Mouse (Mus musculus) neural tube, embryonic 15.5 days (tissue): ENCODE results near the gene Krtap2-4. TPM values are rescaled to one million over a fixed set of nuclear protein-coding genes. Genes with fewer than 3 reads are reported as not detected.
"Not testable (repeated sequence)": the region's sequence is repeated elsewhere in the genome, so short reads cannot be mapped to it uniquely, and the experiment has no call there.

Experiments used
- ATAC-seq: fragments of 200-750 bp; cut with Nextera tagmentation; 2 replicates; pipeline ENCODE4 v1.8.0; 2017; ENCODE audit warnings: mild to moderate bottlenecking, moderate TSS enrichment, moderate library complexity; ENCODE audit not compliant: low FRiP score
- H3K27ac ChIP-seq: fragments of 300-500 bp; sonication (generic); replicated peaks from 2 replicates; pipeline ENCODE4 v1.5.1; 2015; ENCODE audit warnings: mild to moderate bottlenecking, inconsistent platforms
- H3K27me3 ChIP-seq: fragments of 300-500 bp; sonication (generic); replicated peaks from 2 replicates; pipeline ENCODE4 v1.6.1; 2015; ENCODE audit warnings: inconsistent platforms
- H3K36me3 ChIP-seq: fragments of 300-500 bp; sonication (generic); 2 replicates; pipeline ENCODE4 v1.6.1; 2015; ENCODE audit warnings: inconsistent platforms
- H3K4me1 ChIP-seq: fragments of 300-500 bp; sonication (generic); 2 replicates; pipeline ENCODE4 v1.6.1; 2015; ENCODE audit warnings: inconsistent platforms
- H3K4me2 ChIP-seq: fragments of 300-500 bp; sonication (generic); 2 replicates; pipeline ENCODE4 v1.6.1; 2015; ENCODE audit warnings: inconsistent platforms, mild to moderate bottlenecking, moderate library complexity
- H3K4me3 ChIP-seq: fragments of 300-500 bp; sonication (generic); replicated peaks from 2 replicates; pipeline ENCODE4 v1.5.1; 2015; ENCODE audit warnings: mild to moderate bottlenecking, inconsistent platforms
- H3K9ac ChIP-seq: fragments of 300-500 bp; sonication (generic); replicated peaks from 2 replicates; pipeline ENCODE4 v1.6.1; 2015; ENCODE audit warnings: mild to moderate bottlenecking, inconsistent platforms
- H3K9me3 ChIP-seq: fragments of 300-500 bp; sonication (generic); replicated peaks from 2 replicates; pipeline ENCODE4 v1.6.1; 2016; ENCODE audit warnings: inconsistent platforms
- WGBS: fragments of 180-500 bp; shearing (Covaris S2); methylation state at CpG from one replicate; pipeline ENCODE4 v1.1.7; 2015; ENCODE audit warnings: mixed read lengths; 5-methylcytosine and 5-hydroxymethylcytosine counted together
- polyA plus RNA-seq: library from polyadenylated mRNA; unstranded; fragments of >200 nt; fragmentation: Nextera tagmentation; extraction: Ambion mirVana; gene quantifications from 2 replicates; pipeline ENCODE4 v1.2.1, GENCODE M21; 2015

Krtap2-4 gene
- polyA plus RNA-seq = not detected in 2 replicates

DNA sequence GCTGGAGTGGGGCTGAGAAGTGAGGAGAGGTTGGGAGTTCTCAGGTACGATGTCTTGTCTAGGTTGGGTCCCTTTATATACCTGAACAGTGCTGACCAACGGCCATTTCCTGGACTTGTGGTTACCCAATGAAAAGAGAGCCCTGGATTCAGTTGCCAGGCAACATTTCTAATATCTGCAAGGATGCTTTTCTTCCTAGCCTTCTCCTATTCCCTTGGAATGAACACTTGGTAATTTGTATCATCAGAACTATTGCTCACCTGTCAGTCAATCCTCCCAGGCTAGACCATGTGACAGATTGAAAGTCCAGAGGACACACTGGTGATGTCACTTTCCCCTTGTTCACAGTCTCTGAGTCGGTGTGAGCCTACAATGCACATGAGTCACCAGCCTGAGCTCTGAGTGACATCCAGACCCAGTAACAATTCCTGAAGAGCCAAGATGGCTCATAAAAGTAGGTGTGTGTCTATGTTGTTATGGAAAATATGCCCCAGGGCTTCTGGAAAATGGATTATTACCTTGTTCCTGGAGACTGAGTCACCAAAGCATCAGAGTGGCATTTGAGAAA lies at the start of gene Krtap2-4:
Gene Krtap2-4, minus strand, starts transcription at position 51 of the 568 bp plus-strand sequence.
- Histone ChIP-seq H3K27me3 (no peaks in the 10 kb centered on the region), H3K4me2 (no peak within 1 kb of the TSS), H3K36me3 (no peaks in the 10 kb centered on the region), H3K27ac (no peak within 1 kb of the TSS), H3K4me3 (no peak within 1 kb of the TSS), H3K9me3 (no peaks in the 10 kb centered on the region), H3K9ac (no peak within 1 kb of the TSS), H3K4me1 (no peaks in the 10 kb centered on the region)
- 76% methylated on average over 3 of the region's 3 CpGs for WGBS
- ATAC-seq = no peak

DNA sequence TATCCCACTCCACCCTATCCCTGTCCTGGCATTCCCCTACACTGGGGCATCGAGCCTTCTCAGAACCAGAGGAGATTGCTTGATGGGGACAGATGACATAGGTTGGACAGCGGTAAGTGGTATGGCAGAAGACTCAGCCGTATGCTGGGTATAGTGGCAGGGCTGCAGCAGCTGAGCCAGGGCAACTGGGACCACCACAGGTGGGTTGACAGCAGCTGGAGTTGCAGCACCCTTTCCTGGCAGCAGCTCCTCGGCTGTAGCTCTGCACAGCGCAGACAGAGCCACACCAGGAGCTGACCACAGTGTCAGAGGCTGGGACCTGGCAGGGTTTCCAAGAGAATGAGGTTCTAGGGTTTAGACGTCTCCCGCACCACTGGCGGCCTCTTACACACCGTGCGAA lies 48.2 kb upstream of the Krtap2-4 start:
- no peak overlapping the region for H3K9ac ChIP-seq
- H3K4me1 ChIP-seq = no peaks in the 10 kb centered on the region
- 90% methylated on average over 10 of the region's 10 CpGs for WGBS
- no peaks in the 10 kb centered on the region for H3K9me3 ChIP-seq
- H3K27me3 ChIP-seq = no peaks in the 10 kb centered on the region
- no peak overlapping the region for H3K4me3 ChIP-seq
- H3K36me3 ChIP-seq = no peaks in the 10 kb centered on the region
- ATAC-seq = no peak
- no peak overlapping the region for H3K4me2 ChIP-seq
- no peak overlapping the region for H3K27ac ChIP-seq

DNA sequence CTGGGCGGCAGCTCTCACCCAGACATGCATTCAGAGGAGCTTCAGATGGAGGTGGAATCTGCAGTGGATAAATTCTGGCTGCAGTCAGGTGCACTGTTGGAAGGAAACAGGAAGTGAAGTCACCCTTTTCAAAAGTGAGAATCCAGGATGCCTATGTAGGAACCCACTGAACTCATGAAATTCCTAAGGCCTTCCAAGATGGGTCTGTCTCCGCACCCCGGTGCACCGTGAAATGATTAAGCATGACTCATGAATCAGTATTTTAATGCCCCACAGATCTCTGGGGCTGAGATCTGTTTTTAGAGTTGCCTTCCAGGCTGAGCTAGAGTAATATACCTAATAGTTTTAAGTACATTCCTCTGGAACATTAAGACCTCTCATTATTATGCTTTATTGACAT lies 44.6 kb upstream of the Krtap2-4 start:
- Histone ChIP-seq H3K9me3 (no peaks in the 10 kb centered on the region), H3K4me3 (no peak overlapping the region), H3K4me1 (no peaks in the 10 kb centered on the region), H3K27me3 (no peaks in the 10 kb centered on the region), H3K4me2 (no peak overlapping the region), H3K36me3 (no peaks in the 10 kb centered on the region), H3K9ac (no peak overlapping the region), H3K27ac (no peak overlapping the region)
- no peak for ATAC-seq
- 79% methylated on average over 4 of the region's 4 CpGs for WGBS

DNA sequence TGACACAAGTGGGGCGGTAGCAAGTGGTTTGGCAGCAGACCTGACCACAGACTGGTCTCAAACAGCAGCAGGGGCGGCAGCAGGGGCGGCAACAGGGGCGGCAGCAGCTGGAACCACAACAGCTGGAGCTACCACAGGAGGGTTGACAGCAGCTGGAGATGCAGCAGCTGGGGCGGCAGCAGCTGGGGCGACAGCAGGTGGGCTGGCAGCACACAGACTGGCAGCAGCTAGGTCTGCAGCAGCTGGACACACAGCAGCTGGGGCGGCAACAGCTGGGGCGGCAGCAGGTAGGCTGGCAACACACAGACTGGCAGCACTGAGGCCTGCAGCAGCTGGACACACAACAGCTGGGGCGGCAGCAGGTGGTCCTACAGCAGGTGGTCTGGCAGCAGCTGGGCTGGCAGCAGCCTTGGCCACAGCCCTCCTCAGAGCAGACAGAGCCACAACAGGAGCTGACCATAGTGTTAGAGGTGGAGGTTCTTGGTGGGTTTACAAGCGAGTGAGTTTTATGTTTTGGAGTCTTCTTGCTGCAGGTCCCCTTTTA lies 43.9 kb upstream of the Krtap2-4 start, which contains the start of gene Gm11563:
Gene Gm11563, minus strand, starts transcription at position 494 of the 544 bp plus-strand sequence.
- H3K9ac ChIP-seq, H3K9me3 ChIP-seq, H3K4me3 ChIP-seq, H3K36me3 ChIP-seq, H3K4me2 ChIP-seq, H3K4me1 ChIP-seq, ATAC-seq, H3K27me3 ChIP-seq, H3K27ac ChIP-seq: not testable (repeated sequence)
- WGBS = 73% methylated on average over 10 of the region's 10 CpGs

DNA sequence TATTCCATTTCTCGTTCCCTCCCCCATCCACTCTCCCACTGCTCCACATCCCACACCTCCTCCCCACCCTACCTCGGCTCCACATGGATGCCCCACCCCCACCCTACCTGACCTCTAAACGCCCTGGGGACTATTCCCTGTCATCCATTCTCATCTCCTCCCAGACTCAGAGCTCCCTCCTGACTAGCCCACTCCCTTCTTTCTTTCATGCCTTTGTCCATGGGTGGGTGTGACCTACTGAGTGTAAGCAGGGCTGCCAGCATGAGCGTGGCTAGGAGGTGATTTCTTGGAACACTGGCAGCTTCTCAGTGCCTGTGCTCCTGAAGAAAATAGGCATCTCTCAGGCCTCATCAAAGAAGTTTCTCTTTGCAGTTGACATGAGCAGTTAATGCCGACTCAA lies 42.4 kb upstream of the Krtap2-4 start:
- Histone ChIP-seq H3K4me3 (no peak overlapping the region), H3K27me3 (no peaks in the 10 kb centered on the region)
- WGBS = 44% methylated on average over 5 of the region's 5 CpGs

DNA sequence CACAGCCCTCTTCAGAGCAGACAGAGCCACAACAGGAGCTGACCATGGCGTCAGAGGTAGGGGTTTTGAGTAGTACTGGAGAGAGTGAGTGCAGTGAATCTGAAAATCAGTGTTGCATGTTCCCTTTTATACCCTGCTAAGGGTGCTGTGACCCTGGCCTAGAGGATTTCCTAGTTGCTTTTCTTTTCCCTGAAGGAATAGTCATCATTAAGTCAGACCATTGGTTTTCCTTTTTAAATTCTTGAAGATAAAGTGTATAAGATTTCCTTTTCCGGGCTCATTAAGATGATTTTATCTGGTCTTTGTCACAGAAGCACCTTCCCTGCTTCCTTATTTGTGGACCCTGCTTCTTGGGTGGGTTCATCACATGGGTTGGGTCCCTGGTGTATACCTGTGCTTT lies 35.5 kb upstream of the Krtap2-4 start, which contains the start of gene Gm11555:
Gene Gm11555, minus strand, starts transcription at position 101 of the 400 bp plus-strand sequence.
- Histone ChIP-seq H3K9ac (no peak within 1 kb of the TSS), H3K9me3 (no peaks in the 10 kb centered on the region), H3K27ac (no peak within 1 kb of the TSS), H3K4me2 (no peak within 1 kb of the TSS), H3K36me3 (no peaks in the 10 kb centered on the region), H3K4me3 (no peak within 1 kb of the TSS), H3K4me1 (no peaks in the 10 kb centered on the region), H3K27me3 (no peaks in the 10 kb centered on the region)
- WGBS = 91% methylated on average over 2 of the region's 2 CpGs
- ATAC-seq = no peak

More for the DNA sequence above, 42.4 kb upstream of the Krtap2-4 start:
- no peak for ATAC-seq
- no peak overlapping the region for H3K9ac ChIP-seq
- no peaks in the 10 kb centered on the region for H3K36me3 ChIP-seq
- no peak overlapping the region for H3K27ac ChIP-seq
- H3K4me1 ChIP-seq = no peaks in the 10 kb centered on the region
- H3K4me2 ChIP-seq = no peak overlapping the region
- H3K9me3 ChIP-seq = no peaks in the 10 kb centered on the region

DNA sequence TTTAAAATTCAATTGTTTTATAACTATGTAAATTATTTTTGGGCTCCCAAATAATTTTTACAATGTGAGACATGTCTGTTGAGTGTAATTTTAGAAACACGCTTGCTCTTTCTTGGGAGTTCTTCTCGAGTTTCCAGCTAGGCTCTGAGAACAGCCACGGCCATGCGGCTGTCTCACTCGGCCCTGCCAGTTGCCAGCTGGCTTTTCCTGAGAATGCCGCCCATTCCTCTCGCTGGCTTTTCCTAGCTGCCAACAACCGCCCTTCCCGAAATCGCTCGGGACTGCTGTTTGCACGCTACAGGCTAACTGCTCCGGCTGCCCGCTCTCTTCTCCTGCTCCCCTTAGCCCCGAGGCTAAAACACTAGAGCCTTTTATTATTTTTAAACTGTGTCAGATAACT lies 31.8 kb upstream of the Krtap2-4 start:
- Histone ChIP-seq H3K4me2 (no peak overlapping the region), H3K9me3 (no peaks in the 10 kb centered on the region), H3K4me3 (no peak overlapping the region), H3K4me1 (no peaks in the 10 kb centered on the region), H3K27ac (no peak overlapping the region), H3K36me3 (no peaks in the 10 kb centered on the region), H3K27me3 (no peaks in the 10 kb centered on the region), H3K9ac (no peak overlapping the region)
- WGBS = 90% methylated on average over 15 of the region's 15 CpGs
- no peak for ATAC-seq

DNA sequence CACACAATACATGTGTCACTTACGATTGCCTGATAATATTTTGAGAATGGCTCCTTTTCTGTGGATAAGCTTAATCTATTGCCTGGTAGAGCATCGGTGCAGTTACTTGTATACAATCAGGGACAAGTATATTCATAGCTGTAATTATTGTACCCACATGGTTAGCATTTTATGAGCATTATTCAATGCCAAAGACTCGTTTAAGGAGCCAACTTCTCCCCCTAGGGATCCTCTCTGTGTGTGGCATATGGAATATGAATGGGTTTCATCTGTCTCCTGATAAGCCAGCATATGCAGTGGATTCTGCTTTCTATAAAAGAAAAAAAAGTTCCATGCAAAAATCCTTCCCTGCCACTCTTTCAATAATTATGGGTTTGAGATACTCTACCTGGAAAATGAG lies 29.7 kb upstream of the Krtap2-4 start:
- Histone ChIP-seq H3K36me3 (no peaks in the 10 kb centered on the region), H3K4me1 (no peaks in the 10 kb centered on the region), H3K4me2 (no peak overlapping the region), H3K9ac (no peak overlapping the region), H3K4me3 (no peak overlapping the region), H3K27me3 (no peaks in the 10 kb centered on the region), H3K9me3 (no peaks in the 10 kb centered on the region), H3K27ac (no peak overlapping the region)
- ATAC-seq = no peak
- WGBS = 44% methylated on average over 3 of the region's 3 CpGs

DNA sequence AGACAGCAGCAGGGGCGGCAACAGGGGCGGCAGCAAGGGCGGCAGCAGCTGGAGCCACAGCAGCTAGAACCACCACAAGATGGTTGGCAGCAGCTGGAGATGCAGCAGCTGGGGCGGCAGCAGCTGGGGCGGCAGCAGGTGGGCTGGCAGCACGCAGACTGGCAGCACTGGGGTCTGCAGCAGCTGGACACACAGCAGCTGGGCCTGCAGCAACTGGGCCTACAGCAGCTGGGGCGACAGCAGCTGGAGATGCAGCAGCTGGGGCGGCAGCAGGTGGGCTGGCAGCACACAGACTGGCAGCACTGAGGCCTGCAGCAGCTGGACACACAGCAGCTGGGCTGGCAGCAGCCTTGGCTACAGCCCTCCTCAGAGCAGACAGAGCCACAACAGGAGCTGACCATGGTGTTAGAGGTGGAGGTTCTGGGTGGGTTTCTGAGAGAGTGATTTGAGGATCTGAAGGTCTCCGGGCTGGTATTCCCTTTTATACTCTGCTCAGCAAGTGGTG lies 29.0 kb upstream of the Krtap2-4 start, which contains the start of gene Krtap4-7:
Gene Krtap4-7, minus strand, starts transcription at position 455 of the 505 bp plus-strand sequence.
- H3K4me2 ChIP-seq, H3K9me3 ChIP-seq, H3K36me3 ChIP-seq, H3K27me3 ChIP-seq, ATAC-seq, H3K9ac ChIP-seq, H3K4me1 ChIP-seq, H3K4me3 ChIP-seq, H3K27ac ChIP-seq: not testable (repeated sequence)
- WGBS = 81% methylated on average over 9 of the region's 9 CpGs

DNA sequence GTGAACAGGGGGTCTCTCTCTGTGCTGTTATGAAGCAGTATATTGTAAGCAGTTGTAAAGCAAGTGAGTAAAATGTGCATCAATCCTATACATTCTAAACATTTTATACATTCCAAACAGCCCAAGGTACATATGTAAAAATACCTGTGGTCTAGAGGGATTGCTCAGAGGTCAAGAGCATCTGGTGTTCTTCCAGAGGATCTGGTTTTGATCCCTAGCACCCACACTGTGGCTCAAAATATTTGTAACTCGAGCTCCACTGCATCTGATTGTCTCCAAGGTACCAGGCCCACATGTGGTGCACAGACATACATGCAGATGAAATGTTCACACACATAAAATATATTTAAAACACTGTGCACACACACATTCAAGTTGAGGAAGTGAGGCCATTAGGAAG lies 26.3 kb upstream of the Krtap2-4 start:
- Histone ChIP-seq H3K4me1 (no peaks in the 10 kb centered on the region), H3K36me3 (no peaks in the 10 kb centered on the region), H3K9ac (no peak overlapping the region), H3K27ac (no peak overlapping the region), H3K4me3 (no peak overlapping the region), H3K9me3 (no peaks in the 10 kb centered on the region), H3K4me2 (no peak overlapping the region), H3K27me3 (no peaks in the 10 kb centered on the region)
- ATAC-seq = no peak
- WGBS = 55% methylated on average over 1 of the region's 1 CpGs

DNA sequence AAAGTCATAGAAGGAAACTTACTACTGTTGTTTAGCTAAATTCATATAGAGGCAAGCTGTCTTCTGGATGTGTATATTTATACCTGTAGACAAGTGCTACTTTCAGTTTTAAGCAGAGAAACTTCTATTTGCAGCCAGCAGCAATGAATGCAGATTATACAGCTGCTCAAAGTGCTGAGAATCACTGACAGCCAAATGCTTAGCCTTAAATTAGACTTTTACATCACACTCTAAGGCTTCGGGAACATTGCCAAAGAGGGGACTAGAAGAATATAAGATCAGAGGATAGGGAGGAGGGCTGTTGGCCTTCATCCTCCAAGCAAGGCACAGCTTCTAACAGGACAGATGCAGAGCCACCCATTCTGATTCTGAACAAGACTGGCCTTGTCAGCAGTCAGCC lies 22.4 kb upstream of the Krtap2-4 start:
- Histone ChIP-seq H3K27me3 (no peaks in the 10 kb centered on the region), H3K36me3 (no peaks in the 10 kb centered on the region), H3K27ac (no peak overlapping the region), H3K9ac (no peak overlapping the region), H3K4me1 (no peaks in the 10 kb centered on the region), H3K4me3 (no peak overlapping the region), H3K4me2 (no peak overlapping the region), H3K9me3 (no peaks in the 10 kb centered on the region)
- no peak for ATAC-seq
- 71% methylated on average over 1 of the region's 1 CpGs for WGBS

DNA sequence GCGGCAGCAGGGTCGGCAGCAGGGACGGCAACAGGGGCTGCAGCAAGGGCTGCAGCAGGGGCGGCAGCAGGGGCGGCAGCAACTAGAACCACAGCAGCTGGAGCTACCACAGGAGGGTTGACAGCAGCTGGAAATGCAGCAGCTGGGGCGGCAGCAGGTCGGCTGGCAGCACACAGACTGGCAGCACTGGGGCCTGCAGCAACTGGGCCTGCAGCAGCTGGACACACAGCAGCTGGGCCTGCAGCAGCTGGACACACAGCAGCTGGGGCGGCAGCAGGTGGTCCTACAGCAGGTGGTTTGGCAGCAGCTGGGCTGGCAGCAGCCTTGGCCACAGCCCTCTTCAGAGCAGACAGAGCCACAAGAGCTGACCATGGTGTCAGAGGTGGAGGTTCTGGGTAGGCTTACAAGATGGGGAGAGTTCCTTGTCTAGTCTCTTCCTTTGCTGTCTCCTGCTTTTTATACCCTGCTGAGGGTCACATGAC lies 20.0 kb upstream of the Krtap2-4 start, which contains the start of gene Krtap4-2:
Gene Krtap4-2, minus strand, starts transcription at position 432 of the 482 bp plus-strand sequence.
- Histone ChIP-seq H3K4me3 (no peak within 1 kb of the TSS), H3K9ac (no peak within 1 kb of the TSS), H3K9me3 (no peaks in the 10 kb centered on the region), H3K36me3 (no peaks in the 10 kb centered on the region), H3K4me2 (no peak within 1 kb of the TSS), H3K27ac (no peak within 1 kb of the TSS), H3K4me1 (no peaks in the 10 kb centered on the region), H3K27me3 (no peaks in the 10 kb centered on the region)
- no peak for ATAC-seq
- WGBS = 38% methylated on average over 8 of the region's 8 CpGs
